21 mouse cellular contexts compared by ENCODE assay signal in genomic region chr17:46025207-46025606, GRCm38 (mm10). TPM values are rescaled to one million over a fixed set of nuclear protein-coding genes. Genes with fewer than 3 reads are reported as not detected.
DNase-seq lines count a peak whose midpoint lies in the region; ATAC-seq and TF ChIP-seq lines count a peak whose summit lies in the region.
"Had no signal": no experiment of that assay in that cellular context is flagged by ENCODE, and none has a peak within 500 bp of the region (broad histone marks: within the 10 kb centered on the region; RNA-seq: fewer than 3 reads in every experiment).

No protein-coding gene starts in this region.

- WGBS in heart, postnatal 0 days, result 90% methylated on average over 15 of the region's 15 CpGs

- TF ChIP-seq CTCF in heart, postnatal 0 days (IDR thresholded peaks at IDR 0.05; ENCODE audit: low read depth), result no peak
- no peak for TF ChIP-seq CTCF in G1E (IDR thresholded peaks at IDR 0.05; ENCODE audit: low read depth, low read length)

- ATAC-seq in heart, postnatal 0 days (ENCODE audit: insufficient read depth, low read depth), result no peak
- no peak for ATAC-seq in G1E (ENCODE audit: extremely low read depth, insufficient number of reproducible peaks, low FRiP score, poor library complexity, severe bottlenecking)
- ATAC-seq: forebrain, embryonic 16.5 days; hindbrain, embryonic 16.5 days; inflammation-experienced regulatory T-cells, adult 6 months; intestine, postnatal 0 days had no signal

- peaks cover 59% of the 10 kb centered on the region for H3K36me3 ChIP-seq in heart, postnatal 0 days (replicated peaks; ENCODE audit: control insufficient read depth, insufficient read depth, low read length)
- H3K36me3 ChIP-seq in G1E (replicated peaks), result peaks cover 96% of the 10 kb centered on the region

- no peak overlapping the region for H3K4me2 ChIP-seq in heart, postnatal 0 days (ENCODE audit: low read depth, low read length)
- H3K4me2 ChIP-seq: embryonic facial prominence, embryonic 15.5 days; forebrain, embryonic 12.5 days; hindbrain, embryonic 12.5 days had no signal

- peaks cover 35% of the 10 kb centered on the region for H3K4me1 ChIP-seq in heart, postnatal 0 days (ENCODE audit: control insufficient read depth, insufficient read depth)
- peaks cover 88% of the 10 kb centered on the region for H3K4me1 ChIP-seq in G1E (ENCODE audit: insufficient read depth, low read depth, low read length)
- H3K4me1 ChIP-seq in brown adipose tissue, adult 24 weeks (ENCODE audit: control insufficient read depth, insufficient read depth, insufficient read length, low read length), result no peaks in the 10 kb centered on the region; the same call in none of the 2 replicates

- peak overlapping the region; percentile 99; the same call in 1 of the 2 replicates for H3K27ac ChIP-seq in heart, postnatal 0 days (ENCODE audit: low read depth)
- H3K27ac ChIP-seq in brown adipose tissue, adult 24 weeks (replicated peaks; ENCODE audit: low read depth, low read length), result peak overlapping the region; percentile 25; the same call in 1 of the 2 replicates
- H3K27ac ChIP-seq: embryonic facial prominence, embryonic 15.5 days; forebrain, embryonic 12.5 days; hindbrain, embryonic 12.5 days had no signal

- no peak overlapping the region for H3K9ac ChIP-seq in heart, postnatal 0 days (replicated peaks; ENCODE audit: low read depth, low read length)
- H3K9ac ChIP-seq: embryonic facial prominence, embryonic 15.5 days; forebrain, embryonic 12.5 days; hindbrain, embryonic 12.5 days had no signal

- no peaks in the 10 kb centered on the region for H3K9me3 ChIP-seq in heart, postnatal 0 days (replicated peaks; ENCODE audit: control insufficient read depth, low read length)
- H3K9me3 ChIP-seq in G1E (replicated peaks), result no peaks in the 10 kb centered on the region
- H3K9me3 ChIP-seq: embryonic facial prominence, embryonic 15.5 days; forebrain, embryonic 12.5 days; heart, embryonic 15.5 days; hindbrain, embryonic 12.5 days had no signal

- H3K4me3 ChIP-seq in heart, postnatal 0 days (ENCODE audit: low read depth, low read length), result no peak overlapping the region
- peak overlapping the region; percentile 11; the same call in 1 of the 2 replicates for H3K4me3 ChIP-seq in G1E (ENCODE audit: low read depth, low read length)
- no peak overlapping the region for H3K4me3 ChIP-seq in brown adipose tissue, adult 24 weeks (ENCODE audit: insufficient read depth, low read depth, low read length)
- H3K4me3 ChIP-seq: embryonic facial prominence, embryonic 15.5 days; erythroblast, embryonic 14.5 days; forebrain, embryonic 12.5 days; heart, embryonic 15.5 days; hindbrain, embryonic 12.5 days had no signal

- no peaks in the 10 kb centered on the region for H3K27me3 ChIP-seq in heart, postnatal 0 days (ENCODE audit: control insufficient read depth, insufficient read depth, low read length)
- no peaks in the 10 kb centered on the region for H3K27me3 ChIP-seq in G1E (ENCODE audit: insufficient read depth, low read length)
- H3K27me3 ChIP-seq: embryonic facial prominence, embryonic 15.5 days; forebrain, embryonic 12.5 days; heart, embryonic 15.5 days; hindbrain, embryonic 12.5 days had no signal

- intact Hi-C loops in heart, postnatal 14 days (cut with DNase I), result loop anchor here (5.0 kb wide), 1 partner anchor 138 kb away; no protein-coding TSS in a partner anchor

- DNase-seq in heart, adult 11 months, result peak; percentile 85
- no peak for DNase-seq in heart, adult 18-20 months
- DNase-seq in heart, postnatal 0 days (ENCODE audit: low spot score), result no peak
- DNase-seq in heart, postnatal 14 days, result no peak
- DNase-seq in G1E (ENCODE audit: low spot score), result no peak
- DNase-seq in right cerebral cortex, adult 18-20 months, result no peak
- DNase-seq: cerebellum, adult 18-20 months; cerebellum, postnatal 10 days; gastrocnemius, postnatal 14 days; heart, postnatal 4 days; kidney, adult 8-10 months had no signal

- no peak for TF ChIP-seq EP300 in heart, postnatal 0 days (IDR thresholded peaks at IDR 0.05; ENCODE audit: low read depth)

RNA-seq across cellular contexts. Expression of gene Vegfa, which starts 7.0 kb away (rescaled TPM):
- total RNA-seq in heart, adult 18-20 months (2021), result 100 to 1,000 TPM; 233 to 240 TPM
- total RNA-seq in heart, postnatal 0 days (2014; rRNA removed; ENCODE audit: low replicate concordance), result 122 and 224 TPM in 2 replicates
- polyA plus RNA-seq in heart, postnatal 0 days (2015; fragmentation: Nextera tagmentation; extraction: Ambion mirVana), result 5.0 and 5.2 TPM in 2 replicates
- total RNA-seq in heart, postnatal 14 days (2021), result 100 to 1,000 TPM; 275 TPM
- 106 and 145 TPM in 2 replicates for total RNA-seq in G1E (2014; fragmentation: Nextera tagmentation)
- 94.1 and 120 TPM in 2 replicates for total RNA-seq in G1E (2017)
- 51.6 and 56.0 TPM in 2 replicates for polyA plus RNA-seq in G1E (2012)
- polyA plus RNA-seq in brown adipose tissue, adult 24 weeks (2012; ENCODE audit: insufficient read depth, insufficient read length, missing spikeins), result 189 and 214 TPM in 2 replicates
- polyA plus RNA-seq: inflammation-experienced regulatory T-cells, adult 6 months had no signal
